Mouse (Mus musculus) megakaryocyte, adult 5-6 weeks (primary cell): ENCODE results near the gene Ago4. TPM values are rescaled to one million over a fixed set of nuclear protein-coding genes. Genes with fewer than 3 reads are reported as not detected.
"Not testable (repeated sequence)": the region's sequence is repeated elsewhere in the genome, so short reads cannot be mapped to it uniquely, and the experiment has no call there.

Experiments
- ATAC-seq: 2 replicates; pipeline ENCODE4 v1.8.0; 2016; ENCODE audit warnings: mild to moderate bottlenecking, inconsistent platforms; ENCODE audit not compliant: poor library complexity, severe bottlenecking
- total RNA-seq, 2 experiments: library from RNA; stranded (forward) in 1 of 2; stranded (reverse) in 1 of 2; fragments of 153-499, 151-499 nt in 1 of 2; fragments of 221-1000, 200-1000 nt in 1 of 2; gene quantifications; 2 replicates each; pipeline versions ENCODE4 v1.2.3 to v1.2.4; 2015 to 2017

The Ago4 gene
- 2.9 and 4.0 TPM in 2 replicates for total RNA-seq (2015)
- total RNA-seq (2017), result 5.3 and 6.2 TPM in 2 replicates

- peak; percentile 67 for ATAC-seq
Observed at GRCm38 (mm10) chr4:126532827-126533728, at the start of gene Ago4. TSS of gene Ago4 (minus strand) at chr4:126533472.

DNA sequence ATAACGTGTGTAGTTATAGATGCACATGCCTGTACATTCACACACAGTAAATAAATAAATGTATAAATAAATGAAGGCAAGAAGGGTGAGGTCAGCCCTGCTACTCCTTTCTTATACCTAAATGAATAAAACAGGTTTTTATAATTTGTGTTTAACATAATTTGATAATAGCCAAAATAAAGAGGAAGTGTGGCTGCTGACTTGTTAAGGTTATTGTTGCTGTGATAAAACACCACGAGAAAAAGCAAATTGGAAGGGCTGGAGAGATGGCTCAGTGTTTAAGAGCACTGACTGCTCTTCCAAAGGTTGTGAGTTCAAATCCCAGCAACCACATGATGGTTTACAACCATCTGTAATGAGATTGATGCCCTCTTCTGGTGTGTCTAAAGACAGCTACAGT lies 45.8 kb upstream of the Ago4 start:
- no peak for ATAC-seq

GRCm38 (mm10) chr4:126577920-126578319 lies 44.6 kb upstream of the Ago4 start:
- ATAC-seq, result no peak

GRCm38 (mm10) chr4:126576281-126576680 lies 43.0 kb upstream of the Ago4 start:
- ATAC-seq, result no peak

GRCm38 (mm10) chr4:126569783-126570182 lies 36.5 kb upstream of the Ago4 start:
- ATAC-seq, result no peak

GRCm38 (mm10) chr4:126567243-126567642 lies 34.0 kb upstream of the Ago4 start:
- no peak for ATAC-seq

GRCm38 (mm10) chr4:126563798-126564197 lies 30.5 kb upstream of the Ago4 start:
- no peak for ATAC-seq

- peak; percentile 96 for ATAC-seq
Observed at GRCm38 (mm10) chr4:126556809-126557711, 23.8 kb upstream of the Ago4 start, which contains the start of gene Clspn. TSS of gene Clspn (plus strand) at chr4:126556935.

DNA sequence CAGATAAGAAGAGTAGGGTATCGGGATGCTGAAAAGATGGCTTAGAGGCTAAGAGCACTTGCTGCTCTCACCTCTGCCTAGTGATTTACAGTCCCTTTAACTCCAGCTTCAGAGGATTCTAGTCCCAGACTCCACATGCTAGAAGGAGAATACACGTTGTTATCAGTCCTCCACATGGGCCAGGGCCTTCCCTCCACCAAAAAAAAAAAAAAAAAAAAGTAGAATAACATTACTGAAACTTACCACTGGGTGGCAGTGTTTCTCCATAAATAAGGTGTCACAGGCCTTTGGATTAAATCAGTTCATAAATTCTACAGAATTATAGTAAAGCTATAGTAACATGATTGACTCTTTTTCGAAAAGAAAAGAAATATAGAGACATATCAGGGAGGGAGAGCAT lies 21.2 kb upstream of the Ago4 start:
- ATAC-seq, result peak; percentile 49

DNA sequence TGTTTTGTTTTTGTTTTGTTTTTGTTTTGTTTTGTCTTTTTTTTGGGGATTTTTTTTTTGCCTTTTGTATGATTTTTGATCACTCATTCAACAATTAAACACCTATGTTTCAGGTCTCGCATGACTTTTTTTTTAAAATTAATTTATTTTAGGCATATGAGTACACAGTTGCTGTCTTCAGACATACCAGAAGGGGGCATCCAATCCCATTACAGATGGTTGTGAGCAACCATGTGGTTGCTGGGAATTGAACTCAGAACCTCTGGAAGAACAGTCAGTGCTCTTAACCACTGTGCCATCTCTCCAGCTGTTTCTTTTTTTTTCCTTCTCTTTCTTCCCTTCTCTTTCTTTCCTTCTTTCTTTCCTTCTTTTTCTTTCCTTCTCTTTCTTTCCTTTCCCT lies 20.4 kb upstream of the Ago4 start:
- no peak for ATAC-seq

DNA sequence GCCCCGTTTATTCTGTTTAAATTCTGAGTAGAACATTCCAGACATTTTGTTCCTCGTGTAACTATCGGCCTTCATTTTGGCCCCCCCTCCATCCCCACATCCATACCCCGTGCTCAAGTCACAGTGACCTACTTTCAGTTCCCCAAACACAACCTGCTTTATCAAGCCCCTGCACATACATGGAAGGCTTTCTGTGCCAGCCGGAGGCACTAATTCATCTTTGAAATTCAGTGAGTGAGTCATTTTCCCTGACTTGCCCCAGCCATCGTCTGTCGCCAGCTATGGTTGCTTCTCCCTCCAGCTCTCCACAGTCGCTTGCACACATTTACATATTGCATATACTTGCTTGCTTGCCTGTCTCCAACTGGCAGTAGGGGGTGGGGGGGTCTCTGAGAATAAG lies 19.8 kb upstream of the Ago4 start:
- ATAC-seq, result peak; percentile 31

DNA sequence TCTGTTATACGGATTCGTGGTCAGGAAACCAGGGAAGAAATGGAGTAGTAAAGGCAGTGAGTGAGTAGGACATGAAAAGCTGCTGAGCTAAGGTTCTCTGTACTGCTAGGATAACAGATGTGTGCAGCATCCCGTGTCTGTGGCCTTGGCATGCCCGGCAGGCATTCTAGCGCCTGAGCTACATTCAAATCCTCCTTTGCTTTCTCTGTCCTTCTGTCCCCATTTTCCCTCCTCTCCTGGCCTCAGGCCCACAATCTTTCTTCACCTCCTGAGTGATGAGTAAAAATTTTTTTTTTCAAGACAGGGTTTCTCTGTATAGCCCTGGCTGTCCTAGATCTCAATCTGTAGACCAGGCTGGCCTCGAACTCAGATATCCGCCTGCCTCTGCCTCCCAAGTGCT lies 18.9 kb upstream of the Ago4 start:
- no peak for ATAC-seq

GRCm38 (mm10) chr4:126546183-126546582 lies 12.9 kb upstream of the Ago4 start:
- ATAC-seq, result no peak

GRCm38 (mm10) chr4:126545703-126546102 lies 12.4 kb upstream of the Ago4 start:
- no peak for ATAC-seq

DNA sequence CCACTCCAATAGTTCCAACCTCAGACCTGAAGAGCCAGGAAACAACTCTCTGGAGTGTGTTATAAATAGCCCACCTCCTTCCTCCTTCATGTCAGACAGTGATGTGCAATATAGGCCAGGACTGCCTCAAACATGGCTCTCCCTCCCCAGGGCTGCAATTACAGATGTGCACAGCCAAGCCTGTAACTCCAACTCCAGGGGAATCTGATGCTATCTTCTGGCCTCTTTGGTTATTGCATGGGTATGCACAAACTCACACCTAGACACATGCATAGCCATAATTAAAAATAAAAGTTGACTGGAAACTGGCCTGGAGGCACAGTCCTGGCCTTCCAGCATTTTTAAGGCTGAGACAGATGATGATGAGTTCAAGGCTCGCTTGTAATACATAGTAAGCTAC lies 11.7 kb upstream of the Ago4 start:
- ATAC-seq, result no peak

GRCm38 (mm10) chr4:126542838-126543237 lies 9.6 kb upstream of the Ago4 start:
- ATAC-seq, result peak; percentile 55

- peak; percentile 54 for ATAC-seq
Observed at GRCm38 (mm10) chr4:126540487-126541071, 7.3 kb upstream of the Ago4 start.

- peak; percentile 84 for ATAC-seq
Observed at GRCm38 (mm10) chr4:126536865-126537264, 3.6 kb upstream of the Ago4 start.

DNA sequence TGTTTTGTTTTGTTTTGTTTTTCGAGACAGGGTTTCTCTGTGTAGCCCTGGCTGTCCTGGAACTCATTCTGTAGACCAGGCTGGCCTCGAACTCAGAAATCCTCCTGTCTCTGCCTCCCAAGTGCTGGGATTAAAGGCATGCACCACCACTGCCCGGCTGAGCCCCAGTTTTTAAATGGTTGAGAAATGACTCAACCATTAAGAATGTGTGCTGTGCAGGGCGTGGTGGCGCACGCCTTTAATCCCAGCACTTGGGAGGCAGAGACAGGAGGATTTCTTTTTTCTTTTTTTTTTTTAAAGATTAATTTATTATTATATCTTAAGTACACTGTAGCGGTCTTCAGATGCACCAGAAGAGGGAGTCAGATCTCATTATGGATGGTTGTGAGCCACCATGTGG lies 2.4 kb upstream of the Ago4 start:
- ATAC-seq, result not testable (repeated sequence)

GRCm38 (mm10) chr4:126533729-126534070 lies 428 bp upstream of the Ago4 start:
- ATAC-seq, result no peak

DNA sequence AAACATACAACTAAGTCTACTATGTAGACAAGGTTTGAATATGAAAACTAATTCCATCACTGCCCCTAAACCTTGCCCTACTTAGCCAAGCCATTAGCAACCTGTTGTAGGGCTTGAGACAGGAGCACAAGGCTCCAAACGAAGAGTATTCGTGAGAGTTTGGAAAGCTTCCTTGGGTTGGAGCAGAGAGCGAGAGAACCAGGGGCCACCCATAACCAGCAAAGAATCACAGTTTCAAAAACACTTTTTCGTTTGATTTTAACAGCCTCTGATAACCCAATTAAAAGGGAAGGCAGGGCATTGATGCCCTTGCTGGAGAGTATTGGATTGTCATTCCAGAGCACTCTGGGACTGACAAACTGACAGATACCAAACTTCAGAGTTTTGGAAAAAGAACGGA lies 980 bp downstream of the Ago4 start:
- no peak for ATAC-seq
